Mouse (Mus musculus) adrenal gland, adult 10 weeks (tissue): ENCODE results near the gene Dalrd3. TPM values are rescaled to one million over a fixed set of nuclear protein-coding genes. Genes with fewer than 3 reads are reported as not detected.

Experiments used
- polyA plus RNA-seq: library from polyadenylated mRNA; stranded (reverse); fragments of 350-450 nt; fragmentation: Illumina TruSeq; extraction: RNeasy Lipid Tissue Mini Kit (QIAGEN cat#74804); gene quantifications from one replicate; pipeline ENCODE4 v1.2.3, GENCODE M21; 2014; ENCODE audit warnings: low read depth, low replicate concordance

Gene Dalrd3
- 2.9 TPM for polyA plus RNA-seq

GRCm38 (mm10) chr9:108569381-108570206 is at the start of gene Dalrd3:
Gene Dalrd3, plus strand, starts transcription at chr9:108569886.

GRCm38 (mm10) chr9:108560227-108560841 is 9.4 kb upstream of the Dalrd3 start, which contains the start of gene Impdh2:
Gene Impdh2, plus strand, starts transcription at chr9:108560286.

DNA sequence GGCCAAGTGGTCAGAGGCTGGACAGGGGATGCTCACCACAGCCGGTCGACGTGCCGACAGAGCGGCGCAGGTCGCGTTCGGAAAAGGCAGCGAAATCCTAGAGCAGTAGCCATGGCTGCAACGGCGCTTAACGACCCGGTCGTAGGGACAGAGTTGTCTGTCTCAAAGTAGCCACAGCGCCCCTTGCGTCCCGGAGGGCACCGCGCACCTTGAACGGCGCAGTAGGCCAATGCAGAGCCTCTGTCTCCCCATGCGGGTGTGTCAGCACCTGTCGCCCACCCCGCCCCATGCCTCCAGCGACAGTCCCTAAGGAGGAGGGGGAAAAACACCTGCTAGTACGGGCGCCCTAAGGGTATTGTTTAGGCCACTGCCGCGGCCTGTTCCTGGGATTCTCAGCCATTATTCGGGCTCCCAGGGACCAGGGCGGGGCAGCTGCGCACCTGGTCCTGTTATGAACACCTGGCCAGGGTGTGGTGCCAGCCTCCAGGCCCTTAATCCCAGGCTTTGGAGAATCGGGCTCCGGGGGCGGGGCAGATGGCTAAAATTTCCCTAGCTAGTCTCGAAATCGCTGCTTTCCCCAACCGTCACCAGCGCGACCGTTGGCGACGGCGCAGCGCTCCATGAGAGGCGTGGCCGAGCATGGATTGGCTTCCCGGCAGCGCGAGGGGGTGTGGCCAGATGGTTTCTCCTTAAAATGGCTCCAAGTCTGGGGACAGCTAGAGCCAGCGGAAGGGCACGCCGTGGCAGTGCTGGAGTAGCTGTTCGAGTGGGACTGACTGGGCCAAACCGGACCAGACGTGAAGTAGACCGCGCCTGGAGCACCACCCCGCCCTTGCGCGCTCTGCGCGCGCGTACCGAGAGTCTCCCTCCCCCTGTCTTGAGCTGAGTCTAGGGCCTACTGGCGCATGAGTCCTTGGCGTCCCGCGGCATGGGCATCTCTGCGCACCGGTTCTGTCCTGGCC is 2.6 kb upstream of the Dalrd3 start, which contains the start of gene Ndufaf3:
TSS of gene Ndufaf3 (minus strand) at position 620 of the 962 bp plus-strand sequence.

GRCm38 (mm10) chr9:108578545-108579343 is 9.1 kb downstream of the Dalrd3 start, which contains the start of gene Wdr6:
Gene Wdr6, minus strand, starts transcription at chr9:108578739.

DNA sequence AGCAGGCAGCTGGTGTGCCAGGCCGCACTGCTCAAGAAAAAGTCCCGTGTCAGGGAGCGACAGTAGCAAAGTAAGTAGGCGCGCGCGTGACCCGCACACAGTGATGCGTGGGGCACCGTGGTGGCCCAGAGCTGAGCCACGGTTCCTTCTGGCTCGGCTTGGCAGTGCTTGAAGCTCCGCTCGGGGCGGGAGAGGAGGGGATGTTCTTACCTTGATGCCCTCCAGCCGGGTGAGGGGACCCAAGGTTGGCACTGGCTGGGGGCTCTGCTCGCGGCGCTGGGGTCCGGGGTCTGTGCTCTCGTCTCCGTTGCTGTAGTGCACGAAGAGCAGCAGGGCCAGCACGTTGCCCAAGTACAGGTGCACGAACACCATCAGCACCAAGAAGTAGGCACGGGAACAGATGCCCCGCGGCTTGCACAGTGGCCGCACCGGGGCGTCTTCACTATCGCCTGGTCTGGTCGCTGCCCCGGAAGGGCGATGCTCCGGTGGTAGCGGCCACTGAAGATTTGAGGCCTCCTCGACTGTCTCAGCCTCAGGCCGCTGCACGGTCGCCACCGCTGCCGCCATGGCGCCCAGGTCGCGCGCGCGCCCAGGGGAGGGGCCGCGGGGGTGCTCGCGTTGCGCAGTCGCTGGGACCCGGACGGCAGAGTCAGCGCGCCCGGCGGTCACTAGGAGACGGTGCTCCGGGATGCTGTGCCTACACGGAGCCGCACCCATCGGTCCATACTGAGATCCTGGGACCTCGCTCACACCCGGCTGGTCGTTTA is 27.5 kb downstream of the Dalrd3 start, which contains the start of gene P4htm:
TSS of gene P4htm (minus strand) at position 670 of the 767 bp plus-strand sequence.

Other genes with a start within 250 kb of the Dalrd3 start
- 21.4 TPM for gene Gpx1, start 231.0 kb upstream of the Dalrd3 start, polyA plus RNA-seq
- gene Usp4, start 222.0 kb upstream of the Dalrd3 start, polyA plus RNA-seq = 66.7 TPM
- gene 1700102P08Rik, start 177.1 kb upstream of the Dalrd3 start, polyA plus RNA-seq = 1.2 TPM
- gene Ccdc36, start 141.4 kb upstream of the Dalrd3 start, polyA plus RNA-seq = not detected
- not detected for gene BC048562, start 133.4 kb upstream of the Dalrd3 start, polyA plus RNA-seq
- gene Ccdc71, start 109.4 kb upstream of the Dalrd3 start, polyA plus RNA-seq = 6.2 TPM
- gene Klhdc8b, start 108.3 kb upstream of the Dalrd3 start, polyA plus RNA-seq = 1.5 TPM
- gene Lamb2, start 90.2 kb upstream of the Dalrd3 start, polyA plus RNA-seq = 6.8 TPM
- gene Usp19, start 79.3 kb upstream of the Dalrd3 start, polyA plus RNA-seq = 18.4 TPM
- gene Qars, start 62.2 kb upstream of the Dalrd3 start, polyA plus RNA-seq = 95.6 TPM
- 57.8 TPM for gene Qrich1, start 53.1 kb upstream of the Dalrd3 start, polyA plus RNA-seq
- gene Impdh2, start 9.6 kb upstream of the Dalrd3 start, polyA plus RNA-seq = 26.3 TPM
- gene Ndufaf3, start 2.5 kb upstream of the Dalrd3 start, polyA plus RNA-seq = 4.5 TPM
- gene Wdr6, start 8.9 kb downstream of the Dalrd3 start, polyA plus RNA-seq = 6.2 TPM
- gene P4htm, start 27.8 kb downstream of the Dalrd3 start, polyA plus RNA-seq = not detected
- gene Arih2, start 79.5 kb downstream of the Dalrd3 start, polyA plus RNA-seq = 58.1 TPM
- 111 TPM for gene Slc25a20, start 92.2 kb downstream of the Dalrd3 start, polyA plus RNA-seq
- 111 TPM for gene Prkar2a, start 119.4 kb downstream of the Dalrd3 start, polyA plus RNA-seq
- gene Ip6k2, start 213.9 kb downstream of the Dalrd3 start, polyA plus RNA-seq = 183 TPM
- 0.47 TPM for gene Nckipsd, start 238.5 kb downstream of the Dalrd3 start, polyA plus RNA-seq